In genomic region chr15:85810462-85810805, GRCm38 (mm10) we compare ENCODE assay signal across 8 mouse cellular contexts. TPM values are rescaled to one million over a fixed set of nuclear protein-coding genes. Genes with fewer than 3 reads are reported as not detected.
DNase-seq lines count a peak whose midpoint lies in the region; ATAC-seq and TF ChIP-seq lines count a peak whose summit lies in the region.

No protein-coding gene starts in this region.

- WGBS in heart, embryonic 14.5 days: 29% methylated on average over 5 of the region's 5 CpGs
- WGBS in hindbrain, embryonic 12.5 days: 88% methylated on average over 5 of the region's 5 CpGs
- WGBS in midbrain, embryonic 12.5 days: 84% methylated on average over 5 of the region's 5 CpGs

- H3K36me3 ChIP-seq in heart, embryonic 14.5 days (ENCODE audit: control insufficient read depth, insufficient read depth, low read length): peaks cover 8% of the 10 kb centered on the region; the same call in 1 of the 2 replicates
- peaks cover 26% of the 10 kb centered on the region for H3K36me3 ChIP-seq in G1E (replicated peaks)
- H3K36me3 ChIP-seq in hindbrain, embryonic 12.5 days: no peaks in the 10 kb centered on the region
- H3K36me3 ChIP-seq in midbrain, embryonic 12.5 days: no peaks in the 10 kb centered on the region

- H3K4me1 ChIP-seq in heart, embryonic 14.5 days (ENCODE audit: control insufficient read depth in 2 of 2, insufficient read depth in 2 of 2, low read length in 2 of 2): peaks cover 4 to 11% of the 10 kb centered on the region in 2 experiments
- peaks cover 49% of the 10 kb centered on the region for H3K4me1 ChIP-seq in G1E (ENCODE audit: insufficient read depth, low read depth, low read length)
- peaks cover 11% of the 10 kb centered on the region for H3K4me1 ChIP-seq in hindbrain, embryonic 12.5 days
- peaks cover 6% of the 10 kb centered on the region for H3K4me1 ChIP-seq in midbrain, embryonic 12.5 days

- DNase-seq in heart, postnatal 14 days: no peak
- DNase-seq in G1E (ENCODE audit: low spot score): no peak
- no peak for DNase-seq in urinary bladder, adult 18-20 months (ENCODE audit: low spot score in 2 of 2)
- no peak for DNase-seq in B cell, adult 2 months

- ATAC-seq in heart, embryonic 14.5 days (ENCODE audit: insufficient number of reproducible peaks, insufficient read depth, low FRiP score, low read depth): no peak
- no peak for ATAC-seq in G1E (ENCODE audit: extremely low read depth, insufficient number of reproducible peaks, low FRiP score, poor library complexity, severe bottlenecking)
- ATAC-seq in hindbrain, embryonic 12.5 days (ENCODE audit: low FRiP score): no peak
- no peak for ATAC-seq in midbrain, embryonic 12.5 days (ENCODE audit: low FRiP score, low read depth)
- ATAC-seq in megakaryocyte progenitor cell, adult 5-6 weeks (replicated peaks; ENCODE audit: poor library complexity): no peak

- H3K4me2 ChIP-seq in heart, embryonic 14.5 days (ENCODE audit: low read length): peak overlapping the region; percentile 82
- peak overlapping the region; percentile 86 for H3K4me2 ChIP-seq in hindbrain, embryonic 12.5 days (replicated peaks)
- H3K4me2 ChIP-seq in midbrain, embryonic 12.5 days (replicated peaks): peak overlapping the region; percentile 72

- H3K27ac ChIP-seq in heart, embryonic 14.5 days (replicated peaks in 1 of 2; ENCODE audit: control insufficient read depth in 1 of 2, insufficient read depth in 1 of 2, low read depth in 2 of 2, low read length in 2 of 2): peak overlapping the region; percentile 94 to 98
- no peak overlapping the region for H3K27ac ChIP-seq in hindbrain, embryonic 12.5 days
- H3K27ac ChIP-seq in midbrain, embryonic 12.5 days (replicated peaks): 0 out of 2 replicates have a peak overlapping the region, but pooled peaks have one; percentile 80

- no peak for TF ChIP-seq CTCF in G1E (IDR thresholded peaks at IDR 0.05; ENCODE audit: low read depth, low read length)

- H3K9me3 ChIP-seq in heart, embryonic 14.5 days (ENCODE audit: control insufficient read depth, low read length): no peaks in the 10 kb centered on the region
- H3K9me3 ChIP-seq in G1E (replicated peaks): no peaks in the 10 kb centered on the region
- H3K9me3 ChIP-seq in hindbrain, embryonic 12.5 days (replicated peaks): no peaks in the 10 kb centered on the region
- no peaks in the 10 kb centered on the region for H3K9me3 ChIP-seq in midbrain, embryonic 12.5 days

- peak overlapping the region; percentile 76 to 78 for H3K4me3 ChIP-seq in heart, embryonic 14.5 days (ENCODE audit: control insufficient read depth in 1 of 2, insufficient read depth in 1 of 2, low read depth in 1 of 2, low read length in 2 of 2)
- peak overlapping the region; percentile 86; the same call in 1 of the 2 replicates for H3K4me3 ChIP-seq in G1E (ENCODE audit: low read depth, low read length)
- peak overlapping the region; percentile 70; the same call in 1 of the 2 replicates for H3K4me3 ChIP-seq in hindbrain, embryonic 12.5 days
- H3K4me3 ChIP-seq in midbrain, embryonic 12.5 days: peak overlapping the region; percentile 70; the same call in 1 of the 2 replicates

- H3K27me3 ChIP-seq in heart, embryonic 14.5 days (ENCODE audit: control insufficient read depth, insufficient read depth, low read length): no peaks in the 10 kb centered on the region
- peaks cover 5% of the 10 kb centered on the region; the same call in 1 of the 2 replicates for H3K27me3 ChIP-seq in G1E (ENCODE audit: insufficient read depth, low read length)
- H3K27me3 ChIP-seq in hindbrain, embryonic 12.5 days: no peaks in the 10 kb centered on the region
- no peaks in the 10 kb centered on the region for H3K27me3 ChIP-seq in midbrain, embryonic 12.5 days

- intact Hi-C loops in heart, postnatal 14 days (cut with DNase I): loop anchor here (5.0 kb wide), 2 partner anchors 73 to 213 kb away; no protein-coding TSS in a partner anchor

- peak overlapping the region; percentile 92 for H3K9ac ChIP-seq in heart, embryonic 14.5 days (ENCODE audit: low read length)
- no peak overlapping the region for H3K9ac ChIP-seq in hindbrain, embryonic 12.5 days
- peak overlapping the region; percentile 75; the same call in 1 of the 2 replicates for H3K9ac ChIP-seq in midbrain, embryonic 12.5 days (replicated peaks)

RNA-seq across cellular contexts. Expression of gene Cdpf1, which starts 1.1 kb away (rescaled TPM):
- polyA plus RNA-seq in heart, embryonic 14.5 days (2014; fragmentation: Nextera tagmentation; extraction: Ambion mirVana): 47.7 and 53.5 TPM in 2 replicates
- total RNA-seq in heart, postnatal 14 days (2021): 10 to 100 TPM; 31.0 to 33.8 TPM
- 9.7 and 14.7 TPM in 2 replicates for total RNA-seq in G1E (2014; fragmentation: Nextera tagmentation)
- 10.9 and 11.6 TPM in 2 replicates for total RNA-seq in G1E (2017)
- polyA plus RNA-seq in G1E (2012): 7.2 and 14.7 TPM in 2 replicates
- polyA plus RNA-seq in hindbrain, embryonic 12.5 days (2016; fragmentation: Nextera tagmentation; extraction: Ambion mirVana): 16.8 and 17.8 TPM in 2 replicates
- polyA plus RNA-seq in midbrain, embryonic 12.5 days (2016; fragmentation: Nextera tagmentation; extraction: Ambion mirVana): 17.0 and 19.8 TPM in 2 replicates
- total RNA-seq in megakaryocyte progenitor cell, adult 5-6 weeks (2015): 10.9 and 17.1 TPM in 2 replicates
- 15.2 and 15.5 TPM in 2 replicates for total RNA-seq in megakaryocyte progenitor cell, adult 5-6 weeks (2017)

RNA-seq across cellular contexts. Expression of gene Pkdrej, which starts 11.1 kb away (rescaled TPM):
- 0.28 and 0.66 TPM in 2 replicates for polyA plus RNA-seq in heart, embryonic 14.5 days (2014; fragmentation: Nextera tagmentation; extraction: Ambion mirVana)
- total RNA-seq in heart, postnatal 14 days (2021): 1 to 10 TPM; 2.0 to 2.1 TPM
- total RNA-seq in G1E (2014; fragmentation: Nextera tagmentation): not detected in 2 replicates
- total RNA-seq in G1E (2017): 0.06 and 0.11 TPM in 2 replicates
- not detected in 2 replicates for polyA plus RNA-seq in G1E (2012)
- 0.12 TPM in 1 of 2 replicates, not detected in the other for polyA plus RNA-seq in hindbrain, embryonic 12.5 days (2016; fragmentation: Nextera tagmentation; extraction: Ambion mirVana)
- polyA plus RNA-seq in midbrain, embryonic 12.5 days (2016; fragmentation: Nextera tagmentation; extraction: Ambion mirVana): 0.03 and 0.07 TPM in 2 replicates
- 0.05 TPM in 2 replicates for total RNA-seq in megakaryocyte progenitor cell, adult 5-6 weeks (2015)
- total RNA-seq in megakaryocyte progenitor cell, adult 5-6 weeks (2017): 0.07 TPM in 1 of 2 replicates, not detected in the other

RNA-seq across cellular contexts. Expression of gene Ttc38, which starts 21.7 kb away (rescaled TPM):
- polyA plus RNA-seq in heart, embryonic 14.5 days (2014; fragmentation: Nextera tagmentation; extraction: Ambion mirVana): 4.1 and 4.2 TPM in 2 replicates
- 10 to 100 TPM; 12.4 to 13.3 TPM for total RNA-seq in heart, postnatal 14 days (2021)
- 1.6 and 1.7 TPM in 2 replicates for total RNA-seq in G1E (2014; fragmentation: Nextera tagmentation)
- 3.2 and 5.2 TPM in 2 replicates for total RNA-seq in G1E (2017)
- 1.5 and 2.3 TPM in 2 replicates for polyA plus RNA-seq in G1E (2012)
- 3.9 and 6.3 TPM in 2 replicates for polyA plus RNA-seq in hindbrain, embryonic 12.5 days (2016; fragmentation: Nextera tagmentation; extraction: Ambion mirVana)
- 3.4 and 3.7 TPM in 2 replicates for polyA plus RNA-seq in midbrain, embryonic 12.5 days (2016; fragmentation: Nextera tagmentation; extraction: Ambion mirVana)
- total RNA-seq in megakaryocyte progenitor cell, adult 5-6 weeks (2015): 1.9 and 2.4 TPM in 2 replicates
- total RNA-seq in megakaryocyte progenitor cell, adult 5-6 weeks (2017): 2.4 and 3.3 TPM in 2 replicates

RNA-seq across cellular contexts. Expression of gene Gtse1, which starts 49.1 kb away (rescaled TPM):
- polyA plus RNA-seq in heart, embryonic 14.5 days (2014; fragmentation: Nextera tagmentation; extraction: Ambion mirVana): 18.9 and 21.8 TPM in 2 replicates
- 1 to 10 TPM; 1.4 to 2.3 TPM for total RNA-seq in heart, postnatal 14 days (2021)
- 50.6 and 54.3 TPM in 2 replicates for total RNA-seq in G1E (2014; fragmentation: Nextera tagmentation)
- 26.3 TPM in 2 replicates for total RNA-seq in G1E (2017)
- 92.1 and 99.4 TPM in 2 replicates for polyA plus RNA-seq in G1E (2012)
- 23.4 and 24.8 TPM in 2 replicates for polyA plus RNA-seq in hindbrain, embryonic 12.5 days (2016; fragmentation: Nextera tagmentation; extraction: Ambion mirVana)
- polyA plus RNA-seq in midbrain, embryonic 12.5 days (2016; fragmentation: Nextera tagmentation; extraction: Ambion mirVana): 35.0 and 36.7 TPM in 2 replicates
- 15.3 and 18.1 TPM in 2 replicates for total RNA-seq in megakaryocyte progenitor cell, adult 5-6 weeks (2015)
- 16.9 and 18.6 TPM in 2 replicates for total RNA-seq in megakaryocyte progenitor cell, adult 5-6 weeks (2017)
